Mouse (Mus musculus) megakaryocyte, embryonic 14.5 days (primary cell): ENCODE data around the gene Poc1a. TPM values are rescaled to one million over a fixed set of nuclear protein-coding genes. Genes with fewer than 3 reads are reported as not detected.

Source experiments
- H3K27me3 ChIP-seq: replicated peaks from 2 replicates; pipeline ENCODE3; 2012; ENCODE audit warnings: inconsistent platforms
- H3K36me3 ChIP-seq: replicated peaks from 2 replicates; pipeline ENCODE3; 2012; ENCODE audit warnings: low read length, inconsistent platforms, mixed read lengths
- H3K4me1 ChIP-seq: 2 replicates; pipeline ENCODE4 v1.6.1; 2012; ENCODE audit warnings: inconsistent platforms
- H3K4me3 ChIP-seq: replicated peaks from 2 replicates; pipeline ENCODE3; 2012; ENCODE audit warnings: moderate library complexity, mild to moderate bottlenecking, inconsistent platforms
- H3K9me3 ChIP-seq: 2 replicates; pipeline ENCODE4 v1.6.1; 2012; ENCODE audit warnings: inconsistent platforms
- FLI1 ChIP-seq: IDR thresholded peaks from 2 replicates; pipeline ENCODE4 v1.6.1; 2012; ENCODE audit warnings: low read length, inconsistent platforms, mixed read lengths
- GATA1 ChIP-seq: IDR thresholded peaks from 3 replicates; pipeline ENCODE4 v1.6.1; 2012; ENCODE audit warnings: mixed read lengths, low read length, inconsistent platforms, borderline replicate concordance
- polyA plus RNA-seq: library from polyadenylated mRNA; stranded (reverse); fragments of >175 nt; gene quantifications from 2 replicates; pipeline ENCODE4 v1.2.3, GENCODE M21; 2012; ENCODE audit warnings: low replicate concordance; ENCODE audit not compliant: insufficient read depth

The Poc1a gene
- polyA plus RNA-seq, 1 experiment: 6.6 TPM

DNA sequence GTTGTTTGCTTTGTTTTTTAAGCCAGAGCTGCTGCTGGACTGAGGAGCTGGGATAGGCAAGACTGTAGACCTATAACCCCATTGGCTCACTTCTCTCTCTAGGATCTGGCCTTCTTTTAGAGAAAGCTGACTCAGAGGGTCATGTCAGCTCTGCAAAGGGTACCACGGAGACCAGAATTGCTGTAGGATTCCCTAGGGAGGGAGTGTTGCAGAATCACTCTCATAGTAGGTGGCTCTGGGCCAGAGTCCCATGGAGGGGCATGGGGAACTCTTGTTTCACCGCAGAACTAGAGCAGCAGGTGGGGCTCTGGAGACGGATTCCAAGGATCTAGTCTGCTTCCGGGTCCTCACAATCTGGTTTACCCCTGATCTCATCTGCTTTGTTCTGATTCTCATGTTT is 7.1 kb upstream of the Poc1a start:
- no peak for TF ChIP-seq GATA1
- no peak for TF ChIP-seq FLI1
- H3K27me3 ChIP-seq: peaks cover 18% of the 10 kb centered on the region

DNA sequence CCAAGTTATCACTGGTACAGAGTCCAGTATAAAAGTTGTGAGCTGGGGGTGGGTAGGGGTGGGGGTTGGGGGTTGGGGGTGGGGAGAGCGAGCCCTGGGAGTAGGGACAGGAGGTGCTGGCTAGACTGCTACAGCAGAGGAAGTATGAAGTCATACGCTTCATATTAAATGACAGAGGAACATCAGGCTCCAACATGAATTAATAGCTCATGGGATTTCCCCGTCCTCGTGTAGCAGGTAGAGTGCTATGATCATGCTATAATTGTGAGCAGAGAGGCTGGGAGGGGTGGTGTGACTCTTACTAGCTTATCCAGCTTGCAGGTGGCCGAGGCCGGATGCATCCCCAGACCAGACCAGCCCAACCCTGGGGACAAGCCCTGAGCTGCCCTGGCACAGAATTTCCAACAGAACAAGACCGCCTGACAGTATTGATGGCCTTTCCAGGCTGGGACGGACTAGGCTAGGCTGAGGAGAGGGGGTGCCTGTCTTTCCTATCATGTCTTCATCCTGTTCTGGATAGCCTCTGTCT is 6.1 kb upstream of the Poc1a start:
- Histone ChIP-seq H3K4me3 (no peak overlapping the region), H3K4me1 (peaks cover 30% of the 10 kb centered on the region), H3K9me3 (no peaks in the 10 kb centered on the region), H3K36me3 (no peaks in the 10 kb centered on the region), H3K27me3 (peaks cover 13% of the 10 kb centered on the region)
- TF ChIP-seq GATA1: no peak
- no peak for TF ChIP-seq FLI1

More for the DNA sequence above, 7.1 kb upstream of the Poc1a start:
- no peaks in the 10 kb centered on the region for H3K9me3 ChIP-seq
- H3K4me3 ChIP-seq: no peak overlapping the region
- peaks cover 34% of the 10 kb centered on the region for H3K4me1 ChIP-seq
- H3K36me3 ChIP-seq: no peaks in the 10 kb centered on the region

DNA sequence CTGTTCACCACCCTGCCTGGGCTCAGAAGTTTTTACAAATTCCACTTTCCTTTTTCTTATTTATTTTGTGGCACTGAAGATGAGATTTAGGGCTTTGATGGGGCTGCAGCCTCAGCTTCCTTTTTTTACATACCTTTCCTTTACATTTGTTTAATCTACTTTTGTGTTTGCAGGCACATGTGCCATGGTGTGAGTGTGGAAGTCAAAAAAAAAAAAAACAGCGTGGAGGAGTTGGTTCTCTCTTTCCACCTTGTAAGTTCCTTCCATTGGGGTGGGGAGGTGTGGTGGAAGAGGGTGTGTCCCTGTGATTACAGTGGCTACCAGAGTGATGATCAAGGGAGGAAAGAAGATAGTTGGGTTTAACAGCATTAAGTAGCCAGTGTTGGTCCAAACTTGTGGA is 5.1 kb upstream of the Poc1a start:
- Histone ChIP-seq H3K27me3 (peaks cover 10% of the 10 kb centered on the region), H3K36me3 (no peaks in the 10 kb centered on the region), H3K4me3 (no peak overlapping the region), H3K9me3 (no peaks in the 10 kb centered on the region), H3K4me1 (peaks cover 24% of the 10 kb centered on the region)
- TF ChIP-seq FLI1 (no peak), GATA1 (no peak)

DNA sequence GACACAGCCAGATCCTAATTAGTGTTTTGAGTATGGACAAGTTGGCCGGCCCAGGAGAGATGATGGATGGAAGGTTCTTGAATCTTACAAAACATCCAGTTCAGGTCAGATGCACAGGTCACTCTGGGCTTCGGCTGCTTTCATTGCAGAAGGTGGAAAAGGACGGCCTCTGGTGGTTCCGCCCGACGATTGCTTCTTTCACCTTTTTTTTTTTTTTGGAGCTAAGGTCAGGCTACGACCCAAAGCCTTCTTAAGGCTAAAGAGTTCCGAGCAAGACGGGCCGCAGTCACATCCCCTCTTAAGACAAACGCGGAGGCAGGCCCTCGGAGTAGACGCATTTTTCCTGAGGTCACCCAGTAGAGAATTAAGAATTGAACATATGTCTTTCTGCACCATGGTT is 475 bp upstream of the Poc1a start:
- TF ChIP-seq GATA1: no peak
- no peak for TF ChIP-seq FLI1
- Histone ChIP-seq H3K36me3 (peaks cover 26% of the 10 kb centered on the region), H3K4me1 (peaks cover 24% of the 10 kb centered on the region), H3K9me3 (no peaks in the 10 kb centered on the region), H3K4me3 (peak overlapping the region; percentile 97), H3K27me3 (no peaks in the 10 kb centered on the region)

DNA sequence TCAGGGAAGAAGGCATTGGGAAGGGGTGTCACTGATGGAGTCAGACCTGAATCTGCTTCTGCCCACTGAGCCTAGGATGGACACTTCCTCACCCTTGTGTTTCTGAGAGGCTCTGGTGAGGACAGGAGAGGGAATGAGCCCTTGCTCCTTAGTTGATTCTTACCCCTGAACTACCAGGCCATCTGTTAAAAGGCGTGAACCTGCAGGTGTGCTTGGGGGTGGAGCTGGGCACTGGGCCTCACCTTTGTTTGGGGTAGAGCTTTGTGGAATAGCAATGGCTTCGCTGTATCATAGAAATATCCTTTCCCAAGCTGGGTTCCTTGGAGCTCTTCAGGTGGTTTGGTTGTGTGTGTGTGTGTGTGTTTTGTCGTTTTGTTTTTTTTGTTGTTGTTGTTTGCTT is 1.2 kb downstream of the Poc1a start:
- peaks cover 39% of the 10 kb centered on the region for H3K36me3 ChIP-seq
- peaks cover 21% of the 10 kb centered on the region for H3K4me1 ChIP-seq
- H3K27me3 ChIP-seq: no peaks in the 10 kb centered on the region
- TF ChIP-seq GATA1 (no peak), FLI1 (no peak)
- peak overlapping the region; percentile 97 for H3K4me3 ChIP-seq
- H3K9me3 ChIP-seq: no peaks in the 10 kb centered on the region

DNA sequence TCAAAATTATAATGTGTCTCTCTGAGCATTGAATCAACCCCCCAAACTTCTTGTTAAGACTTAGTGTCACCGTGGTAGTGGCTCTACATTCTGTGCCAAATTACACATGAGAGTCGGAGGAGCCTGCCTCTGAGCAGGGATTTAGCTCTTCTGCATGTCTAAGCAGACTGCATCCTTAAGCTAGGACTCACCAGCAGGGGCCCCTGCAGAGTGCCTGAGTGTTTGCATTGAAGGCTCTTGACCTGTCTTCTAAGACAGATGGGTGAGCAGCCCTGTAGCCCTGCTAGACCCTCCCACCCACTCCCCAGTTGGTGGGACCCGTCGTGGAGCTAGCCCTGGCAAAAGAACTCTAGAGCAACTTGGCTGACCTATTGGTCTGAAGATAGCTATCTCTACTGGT is 6.3 kb downstream of the Poc1a start:
- TF ChIP-seq FLI1: no peak
- TF ChIP-seq GATA1: no peak
- Histone ChIP-seq H3K4me3 (no peak overlapping the region), H3K27me3 (no peaks in the 10 kb centered on the region), H3K9me3 (no peaks in the 10 kb centered on the region), H3K4me1 (peaks cover under 1% of the 10 kb centered on the region), H3K36me3 (peaks cover 80% of the 10 kb centered on the region)

DNA sequence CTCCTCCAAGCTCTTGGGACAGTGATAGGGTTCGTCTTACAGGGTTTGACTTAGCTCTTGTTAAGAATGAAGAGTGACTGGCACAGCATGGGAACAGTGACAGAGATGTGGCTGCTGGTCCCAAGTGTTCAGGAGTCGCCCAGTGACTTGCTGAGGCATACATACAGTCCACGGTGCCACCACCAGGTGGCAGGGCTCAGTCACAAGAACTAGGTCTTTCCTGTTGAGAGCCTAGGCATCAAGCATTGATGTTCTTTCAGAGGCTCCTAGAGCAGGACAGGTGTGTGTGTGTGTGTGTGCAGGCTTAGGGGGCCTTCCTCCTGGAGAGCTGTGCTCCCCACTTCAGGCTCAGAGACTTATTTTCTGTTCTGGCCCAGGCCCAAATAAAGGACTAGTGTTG is 8.0 kb downstream of the Poc1a start:
- Histone ChIP-seq H3K4me3 (no peak overlapping the region), H3K27me3 (no peaks in the 10 kb centered on the region), H3K4me1 (no peaks in the 10 kb centered on the region), H3K36me3 (peaks cover 86% of the 10 kb centered on the region), H3K9me3 (no peaks in the 10 kb centered on the region)
- TF ChIP-seq GATA1: no peak
- no peak for TF ChIP-seq FLI1

DNA sequence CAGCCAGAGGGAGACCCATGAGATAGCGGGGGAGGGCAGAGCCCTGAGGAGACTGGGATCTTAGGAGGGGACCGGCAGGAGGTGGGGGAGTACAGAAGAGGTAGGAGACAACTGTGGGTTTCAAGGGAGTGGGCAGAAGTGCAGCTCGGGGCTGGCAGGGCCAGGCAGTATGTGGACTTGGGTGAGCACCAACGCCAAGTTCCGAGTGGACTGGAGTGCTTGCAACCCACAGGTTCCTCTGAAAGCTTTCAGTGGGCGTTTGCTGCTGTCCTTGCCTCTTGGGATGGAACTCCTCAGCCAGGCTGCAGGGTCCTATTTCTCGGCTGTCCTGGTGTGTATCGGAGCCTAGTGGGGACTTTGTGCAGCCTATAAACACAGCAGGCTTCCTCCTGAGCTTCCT is 9.0 kb downstream of the Poc1a start:
- Histone ChIP-seq H3K27me3 (no peaks in the 10 kb centered on the region), H3K9me3 (no peaks in the 10 kb centered on the region), H3K36me3 (peaks cover 86% of the 10 kb centered on the region), H3K4me1 (no peaks in the 10 kb centered on the region), H3K4me3 (no peak overlapping the region)
- TF ChIP-seq FLI1 (no peak), GATA1 (no peak)

DNA sequence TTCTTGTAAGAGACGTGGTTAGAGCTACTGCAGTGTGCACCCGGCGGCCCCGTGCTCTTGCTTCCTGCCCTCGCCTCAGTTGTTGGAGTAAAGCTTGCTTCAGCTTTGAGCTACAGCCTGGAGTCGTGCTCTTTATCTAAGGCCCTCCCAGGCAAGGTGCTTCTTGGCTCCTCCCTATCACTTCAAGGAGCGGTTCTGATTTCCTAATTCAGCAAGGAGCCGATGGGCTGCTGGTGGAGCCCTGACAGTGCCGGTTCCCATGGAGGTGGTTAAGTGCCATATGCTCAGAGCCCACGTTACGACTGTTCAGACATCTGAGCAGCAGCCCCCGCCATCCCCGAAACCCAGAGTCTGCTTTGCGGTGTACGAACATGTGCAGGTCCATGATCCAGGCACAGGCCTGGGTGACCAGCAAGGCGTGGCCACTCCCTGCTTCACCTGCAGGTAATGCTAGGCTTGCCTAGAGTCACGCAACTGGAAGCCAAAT is 9.8 kb downstream of the Poc1a start:
- Histone ChIP-seq H3K4me1 (no peaks in the 10 kb centered on the region), H3K36me3 (peaks cover 88% of the 10 kb centered on the region), H3K4me3 (no peak overlapping the region)

DNA sequence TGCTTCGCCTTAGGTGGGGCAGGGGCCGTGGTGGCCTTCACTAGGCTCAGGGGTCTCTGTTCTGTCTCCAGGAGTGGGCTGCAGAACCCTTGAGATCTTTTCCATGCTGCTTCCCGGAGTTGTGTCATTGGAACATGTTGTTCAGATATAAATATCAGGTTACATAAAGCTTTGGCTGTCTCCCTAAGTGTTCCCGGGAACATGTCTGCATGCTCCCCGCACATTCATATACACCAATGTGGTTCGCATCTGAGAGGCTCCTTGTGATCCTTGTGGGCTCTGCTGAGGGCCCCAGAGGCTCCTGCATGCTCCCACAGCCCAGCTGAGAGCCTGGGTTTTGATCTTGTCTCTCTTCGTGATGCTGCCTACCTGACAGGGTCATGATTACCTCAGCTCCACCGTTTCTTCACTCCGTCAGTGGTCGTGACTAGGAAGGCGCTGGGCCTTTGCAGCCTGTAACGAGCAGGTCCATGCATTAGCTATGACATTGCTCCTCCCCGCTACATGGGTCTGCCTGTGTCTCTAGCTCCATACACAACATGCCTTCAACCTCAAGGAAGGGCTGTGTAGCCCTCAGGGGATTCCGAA is 12.8 kb downstream of the Poc1a start:
- Histone ChIP-seq H3K4me1 (0 out of 2 replicates have a peak, but pooled peaks cover 4% of the 10 kb centered on the region), H3K4me3 (no peak overlapping the region), H3K36me3 (peaks cover 92% of the 10 kb centered on the region), H3K9me3 (no peaks in the 10 kb centered on the region), H3K27me3 (no peaks in the 10 kb centered on the region)
- TF ChIP-seq GATA1 (no peak), FLI1 (no peak)

More for the DNA sequence above, 9.8 kb downstream of the Poc1a start:
- no peaks in the 10 kb centered on the region for H3K9me3 ChIP-seq
- TF ChIP-seq GATA1 (no peak), FLI1 (no peak)
- H3K27me3 ChIP-seq: no peaks in the 10 kb centered on the region
